Mouse (Mus musculus) lung, postnatal 25 days (tissue): ENCODE measurements at regions not wholly inside any gene's neighbourhood (a gene's known extent, or its start where the extent isn't known, plus 50 kb on each side); places are given as distances from the start of the nearest gene placed in this dataset.
A peak's percentile ranks its signal among the peaks of the same experiment; 100 is the strongest.

ENCODE experiments used
- DNase-seq: peaks from one replicate; pipeline ENCODE4 v3.0.0; 2022; ENCODE audit warnings: low spot score

- DNase-seq: no peak
Observed at GRCm38 (mm10) chr12:69101965-69102364, 57.0 kb downstream of the Rps29 start.

- DNase-seq: no peak
Observed at GRCm38 (mm10) chr12:69094856-69095255, 64.1 kb downstream of the Rps29 start.

GRCm38 (mm10) chr12:69093073-69093797, 65.8 kb downstream of the Rps29 start:
- no peak for DNase-seq

- peak; percentile 12 for DNase-seq
Observed at GRCm38 (mm10) chr12:69087928-69088609, 70.9 kb downstream of the Rps29 start.

- no peak for DNase-seq
Observed at GRCm38 (mm10) chr12:69085522-69086179, 73.3 kb downstream of the Rps29 start.

- no peak for DNase-seq
Observed at GRCm38 (mm10) chr12:69084656-69085055, 74.3 kb downstream of the Rps29 start.

GRCm38 (mm10) chr12:69082051-69082450, 76.9 kb downstream of the Rps29 start:
- no peak for DNase-seq

- no peak for DNase-seq
Observed at GRCm38 (mm10) chr12:69039553-69039952, 119.4 kb downstream of the Rps29 start.

- DNase-seq: no peak
Observed at GRCm38 (mm10) chr12:69023594-69023993, 135.4 kb downstream of the Rps29 start.

- DNase-seq: no peak
Observed at GRCm38 (mm10) chr12:69016705-69017306, 142.2 kb downstream of the Rps29 start.

GRCm38 (mm10) chr12:69005141-69005540, 153.8 kb downstream of the Rps29 start:
- DNase-seq: no peak

GRCm38 (mm10) chr12:69002106-69002505, 156.9 kb downstream of the Rps29 start:
- no peak for DNase-seq

GRCm38 (mm10) chr12:68997259-68997658, 161.7 kb downstream of the Rps29 start:
- DNase-seq: no peak

- DNase-seq: no peak
Observed at GRCm38 (mm10) chr12:68996740-68997139, 162.2 kb downstream of the Rps29 start.

GRCm38 (mm10) chr12:68980640-68981039, 178.3 kb downstream of the Rps29 start:
- DNase-seq: no peak

- DNase-seq: peak; percentile 7
Observed at GRCm38 (mm10) chr12:68980173-68980572, 178.8 kb downstream of the Rps29 start.

GRCm38 (mm10) chr12:68979232-68979631, 179.8 kb downstream of the Rps29 start:
- DNase-seq: no peak

- DNase-seq: no peak
Observed at GRCm38 (mm10) chr12:68977276-68977675, 181.7 kb downstream of the Rps29 start.

- no peak for DNase-seq
Observed at GRCm38 (mm10) chr12:68947240-68947639, 211.7 kb downstream of the Rps29 start.

- peak; percentile 2 for DNase-seq
Observed at GRCm38 (mm10) chr12:68910590-68910989, 248.4 kb downstream of the Rps29 start.

- no peak for DNase-seq
Observed at GRCm38 (mm10) chr12:68904770-68905169, 254.2 kb downstream of the Rps29 start.

- no peak for DNase-seq
Observed at GRCm38 (mm10) chr12:68889141-68889540, 269.8 kb downstream of the Rps29 start.

- DNase-seq: no peak
Observed at GRCm38 (mm10) chr12:68882503-68882902, 276.5 kb downstream of the Rps29 start.
